Mouse (Mus musculus): Measurements from ENCODE around the gene Gm8653. TPM values are rescaled to one million over a fixed set of nuclear protein-coding genes. Genes with fewer than 3 reads are reported as not detected.

The Gm8653 gene
- polyA plus RNA-seq (2012; rRNA removed; ENCODE audit: low replicate concordance), result not detected in 2 replicates

GRCm38 (mm10) chr7:22201164-22201563 is at the start of gene Gm8653:
Gm8653 (minus strand) TSS chr7:22201264.

DNA sequence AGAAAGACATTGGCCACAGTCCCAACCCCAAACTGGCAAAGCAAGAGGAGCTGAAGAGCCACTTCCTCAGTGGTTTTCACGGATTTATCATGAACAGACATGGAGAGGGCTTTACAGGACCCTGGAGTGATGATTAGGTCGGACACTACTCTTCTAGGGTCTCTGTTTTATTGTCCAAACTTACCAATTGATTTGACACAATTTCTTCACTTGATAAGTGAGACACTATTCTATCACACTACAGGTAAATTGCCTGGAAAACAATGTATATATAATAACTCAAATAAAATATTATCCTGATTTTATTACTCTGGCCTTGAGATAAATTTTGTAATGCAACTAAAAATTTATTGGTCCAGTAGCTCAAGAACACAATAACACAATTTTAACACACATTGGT is 28.3 kb upstream of the Gm8653 start, which contains the start of gene Gm8453:
Gene Gm8453 (minus strand): TSS at position 101 of the 400 bp plus-strand sequence.

DNA sequence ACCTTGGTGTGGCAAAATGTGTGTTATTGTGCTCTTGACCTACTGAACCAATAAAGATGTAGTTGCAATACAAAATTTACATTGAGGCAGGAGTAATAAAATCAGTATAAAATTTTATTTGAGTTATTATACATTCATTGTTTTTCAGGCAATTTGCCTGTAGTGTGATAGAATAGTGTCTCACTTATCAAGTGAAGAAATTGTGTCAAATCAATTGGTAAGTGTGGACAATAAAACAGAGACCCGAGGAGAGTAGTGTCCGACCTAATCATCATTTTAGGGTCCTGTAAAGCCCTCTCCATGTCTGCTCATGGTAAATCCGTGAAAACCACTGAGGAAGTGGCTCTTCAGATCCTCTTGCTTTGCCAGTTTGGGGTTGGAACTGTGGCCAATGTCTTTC is 12.0 kb downstream of the Gm8653 start, which contains the start of gene Vmn1r143:
Gene Vmn1r143 (plus strand): TSS at position 301 of the 400 bp plus-strand sequence.

GRCm38 (mm10) chr7:22163935-22164334 is 37.1 kb downstream of the Gm8653 start, which contains the start of gene Vmn1r142:
Vmn1r142 (minus strand) TSS chr7:22164035.

Other genes starting within 250 kb of the Gm8653 start
- not detected in 2 replicates for gene Vmn1r137, start 206.7 kb downstream of the Gm8653 start, polyA plus RNA-seq (2012; rRNA removed; ENCODE audit: low replicate concordance)
- not detected in 2 replicates for gene Vmn1r138, start 172.4 kb downstream of the Gm8653 start, polyA plus RNA-seq (2012; rRNA removed; ENCODE audit: low replicate concordance)
- not detected in 2 replicates for gene Gm6176, start 145.0 kb downstream of the Gm8653 start, polyA plus RNA-seq (2012; rRNA removed; ENCODE audit: low replicate concordance)
- not detected in 2 replicates for gene Vmn1r139, start 132.2 kb downstream of the Gm8653 start, polyA plus RNA-seq (2012; rRNA removed; ENCODE audit: low replicate concordance)
- gene Gm16451, start 83.0 kb downstream of the Gm8653 start, polyA plus RNA-seq (2012; rRNA removed; ENCODE audit: low replicate concordance), result not detected in 2 replicates
- not detected in 2 replicates for gene Gm10666, start 66.5 kb downstream of the Gm8653 start, polyA plus RNA-seq (2012; rRNA removed; ENCODE audit: low replicate concordance)
- not detected in 2 replicates for gene Vmn1r142, start 37.2 kb downstream of the Gm8653 start, polyA plus RNA-seq (2012; rRNA removed; ENCODE audit: low replicate concordance)
- not detected in 2 replicates for gene Vmn1r143, start 11.9 kb downstream of the Gm8653 start, polyA plus RNA-seq (2012; rRNA removed; ENCODE audit: low replicate concordance)
- gene Gm8453, start 28.2 kb upstream of the Gm8653 start, polyA plus RNA-seq (2012; rRNA removed; ENCODE audit: low replicate concordance), result not detected in 2 replicates
- not detected in 2 replicates for gene Gm4187, start 128.5 kb upstream of the Gm8653 start, polyA plus RNA-seq (2012; rRNA removed; ENCODE audit: low replicate concordance)
- not detected in 2 replicates for gene Gm8660, start 169.8 kb upstream of the Gm8653 start, polyA plus RNA-seq (2012; rRNA removed; ENCODE audit: low replicate concordance)
- gene Vmn1r148, start 212.3 kb upstream of the Gm8653 start, polyA plus RNA-seq (2012; rRNA removed; ENCODE audit: low replicate concordance), result not detected in 2 replicates
- gene Vmn1r149, start 237.0 kb upstream of the Gm8653 start, polyA plus RNA-seq (2012; rRNA removed; ENCODE audit: low replicate concordance), result not detected in 2 replicates

Data from mammary gland, adult 2 months (tissue).